Mouse (Mus musculus) hematopoietic multipotent progenitor cell, adult 10-12 weeks (in vitro differentiated cells): ENCODE results near the gene Kcnn4. TPM values are rescaled to one million over a fixed set of nuclear protein-coding genes. Genes with fewer than 3 reads are reported as not detected.

Experiments used
- polyA plus RNA-seq: library from polyadenylated mRNA; stranded (reverse); fragments of >175 nt; gene quantifications from 2 replicates; pipeline ENCODE4 v1.2.3, GENCODE M21; 2012; ENCODE audit warnings: low replicate concordance

The Kcnn4 gene
- 79.8 and 80.4 TPM in 2 replicates for polyA plus RNA-seq

DNA sequence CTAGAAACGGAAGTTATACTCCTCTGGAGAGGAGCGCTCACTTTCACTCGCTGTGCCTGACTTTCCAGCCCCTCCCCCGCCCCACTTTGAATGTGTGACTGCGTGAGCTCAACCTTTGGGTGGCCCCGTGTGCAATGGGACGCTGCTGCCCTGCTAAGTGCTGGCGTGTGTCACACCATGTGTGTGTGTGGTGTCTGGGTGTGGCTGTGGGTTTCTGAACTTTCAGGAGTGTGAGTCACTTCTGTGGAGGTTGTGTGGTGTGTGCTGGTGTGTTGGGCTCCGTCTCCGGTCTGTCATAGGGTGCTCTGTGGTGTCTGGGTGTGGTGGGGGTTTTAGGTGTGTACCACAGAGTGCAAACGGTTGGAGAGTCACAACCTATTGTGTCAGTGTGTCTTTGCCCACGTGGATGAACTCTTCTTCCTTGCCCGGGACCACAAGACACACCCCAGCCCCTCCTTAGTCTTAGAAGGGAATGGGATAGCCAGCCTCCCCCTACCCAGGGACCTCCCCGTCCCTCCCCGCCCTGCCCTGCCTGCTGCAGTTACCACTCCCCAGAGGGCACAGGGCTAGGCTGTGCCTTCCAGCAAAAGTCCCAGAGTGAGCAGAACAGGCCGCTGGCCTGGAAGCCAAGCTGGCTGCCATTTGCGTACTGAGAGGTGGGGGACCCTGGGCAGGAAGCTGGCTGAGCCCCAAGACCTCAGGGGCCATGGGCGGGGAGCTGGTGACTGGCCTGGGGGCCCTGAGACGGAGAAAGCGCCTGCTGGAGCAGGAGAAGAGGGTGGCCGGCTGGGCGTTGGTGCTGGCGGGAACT is at the start of gene Kcnn4:
Gene Kcnn4 (plus strand): TSS at position 533 of the 811 bp plus-strand sequence.

DNA sequence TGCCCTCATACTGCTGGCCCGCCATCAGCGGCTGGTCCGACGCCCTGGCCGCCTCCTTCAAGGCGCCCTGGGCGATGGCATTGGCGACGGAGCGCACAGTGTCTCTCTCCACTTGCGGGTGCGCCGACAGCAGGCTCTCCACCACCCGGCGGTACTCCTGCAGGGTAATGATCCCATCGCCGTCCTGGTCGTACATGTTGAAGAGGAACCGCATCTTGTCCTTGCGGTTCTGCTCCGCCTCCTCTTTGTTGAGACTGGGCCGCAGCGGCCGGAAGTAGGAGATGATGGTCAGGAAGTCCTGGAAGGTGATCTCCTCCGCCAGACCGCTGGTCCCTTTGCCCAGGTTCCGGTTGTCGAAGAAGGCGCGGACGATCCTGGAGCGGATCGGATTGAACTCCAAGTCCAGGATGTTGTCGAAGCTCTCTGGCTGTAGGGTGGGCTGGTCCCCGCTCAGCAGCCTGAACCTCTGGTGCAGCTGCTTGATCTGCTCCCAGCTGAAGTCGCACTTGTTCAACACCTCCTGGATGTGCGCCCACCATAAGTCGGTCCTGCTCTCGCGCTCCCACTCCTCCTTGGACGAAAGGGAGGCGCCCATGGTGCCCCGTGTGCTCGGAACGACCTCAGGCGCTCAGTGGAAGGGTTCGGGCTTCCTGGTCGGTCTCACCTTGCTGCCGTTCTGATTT is 36.6 kb upstream of the Kcnn4 start, which contains the start of gene Tescl:
Gene Tescl (minus strand): TSS at position 633 of the 683 bp plus-strand sequence.

DNA sequence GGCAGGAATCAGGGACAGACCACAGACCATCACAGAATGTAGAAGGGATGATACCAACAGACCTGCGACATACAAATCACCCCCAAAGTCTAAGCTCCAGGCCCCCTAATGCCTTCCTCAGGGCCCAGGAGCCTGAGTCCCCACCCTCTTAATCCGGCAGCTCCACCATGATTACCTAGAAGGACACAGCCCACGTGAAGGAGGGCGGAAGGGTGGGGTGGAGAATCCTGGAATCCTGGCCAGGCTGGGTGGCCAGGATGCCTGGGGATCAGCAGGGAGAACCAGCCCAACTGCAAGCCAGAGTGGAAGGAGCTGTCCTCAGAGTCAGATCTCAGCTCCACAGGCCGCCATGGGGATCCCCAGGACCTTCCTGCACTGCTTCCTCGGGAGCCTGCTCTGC is 21.2 kb upstream of the Kcnn4 start, which contains the start of gene Lypd5:
Gene Lypd5 (plus strand): TSS at position 301 of the 400 bp plus-strand sequence.

DNA sequence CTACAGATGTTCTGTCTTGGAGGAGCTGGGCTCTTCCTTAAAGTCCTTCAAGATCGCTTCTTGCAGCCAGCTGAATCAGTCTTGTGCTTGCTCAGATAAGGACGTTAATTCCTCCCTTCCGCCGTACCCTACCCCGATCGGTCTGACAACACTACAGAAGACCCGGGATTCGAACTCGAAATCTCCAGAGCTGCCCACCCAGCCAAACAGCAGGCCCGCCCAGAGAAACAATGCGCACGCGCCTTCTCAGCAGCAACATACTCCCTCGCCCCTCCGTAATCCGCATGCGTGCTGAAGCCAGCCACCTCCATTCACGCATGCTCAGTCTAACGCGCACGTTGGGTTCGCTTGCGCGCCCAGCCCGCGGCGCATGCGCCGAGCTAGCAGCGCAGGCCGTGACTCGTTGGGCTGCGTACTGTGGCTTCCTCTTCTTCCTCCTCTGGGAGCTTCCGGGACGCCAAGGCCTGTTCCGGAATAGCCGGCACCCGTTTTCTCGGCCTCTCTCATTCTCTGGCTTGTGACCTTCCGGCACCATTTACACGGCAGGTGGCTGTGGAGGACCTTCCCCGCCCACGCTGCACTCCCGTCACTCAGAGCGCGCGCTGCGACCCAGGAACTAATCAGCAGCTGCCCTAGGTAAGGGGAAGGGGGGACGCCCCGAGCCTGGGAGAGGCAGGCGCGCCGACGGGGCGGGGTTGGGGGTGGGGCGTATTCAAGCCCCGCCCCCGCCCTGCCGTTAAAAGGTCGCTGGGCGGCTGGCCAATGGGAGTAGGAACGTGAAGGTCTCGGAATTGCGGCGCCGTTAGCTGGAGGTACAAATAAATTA is 29.4 kb downstream of the Kcnn4 start, which contains the start of gene Smg9:
Gene Smg9 (plus strand): TSS at position 364 of the 826 bp plus-strand sequence.

Other genes starting within 250 kb of the Kcnn4 start
- gene Zfp235, start 236.1 kb upstream of the Kcnn4 start, polyA plus RNA-seq, result 0.65 and 0.89 TPM in 2 replicates
- gene Zfp114, start 195.2 kb upstream of the Kcnn4 start, polyA plus RNA-seq, result 0.27 and 0.54 TPM in 2 replicates
- gene Zfp111, start 158.8 kb upstream of the Kcnn4 start, polyA plus RNA-seq, result 0.11 TPM in 1 of 2 replicates, not detected in the other
- 0.29 and 0.45 TPM in 2 replicates for gene Zfp109, start 132.7 kb upstream of the Kcnn4 start, polyA plus RNA-seq
- 0.10 and 0.11 TPM in 2 replicates for gene Zfp108, start 115.5 kb upstream of the Kcnn4 start, polyA plus RNA-seq
- 0.26 and 0.28 TPM in 2 replicates for gene Zfp93, start 99.8 kb upstream of the Kcnn4 start, polyA plus RNA-seq
- gene Zfp61, start 69.0 kb upstream of the Kcnn4 start, polyA plus RNA-seq, result 1.5 and 4.7 TPM in 2 replicates
- gene Zfp94, start 53.6 kb upstream of the Kcnn4 start, polyA plus RNA-seq, result 3.9 and 7.2 TPM in 2 replicates
- gene Tescl, start 36.3 kb upstream of the Kcnn4 start, polyA plus RNA-seq, result not detected in 2 replicates
- gene Lypd5, start 21.1 kb upstream of the Kcnn4 start, polyA plus RNA-seq, result not detected in 2 replicates
- gene Smg9, start 29.4 kb downstream of the Kcnn4 start, polyA plus RNA-seq, result 61.7 and 154 TPM in 2 replicates
- not detected in 2 replicates for gene Irgc1, start 82.0 kb downstream of the Kcnn4 start, polyA plus RNA-seq
- gene Plaur, start 92.2 kb downstream of the Kcnn4 start, polyA plus RNA-seq, result 117 and 298 TPM in 2 replicates
- 2.0 and 2.4 TPM in 2 replicates for gene Cadm4, start 111.8 kb downstream of the Kcnn4 start, polyA plus RNA-seq
- gene Zfp428, start 136.7 kb downstream of the Kcnn4 start, polyA plus RNA-seq, result 7.0 and 19.2 TPM in 2 replicates
- gene AC161166.1, start 142.2 kb downstream of the Kcnn4 start, polyA plus RNA-seq, result not detected in 2 replicates
- 12.8 and 24.4 TPM in 2 replicates for gene Irgq, start 160.4 kb downstream of the Kcnn4 start, polyA plus RNA-seq
- gene Pinlyp, start 175.9 kb downstream of the Kcnn4 start, polyA plus RNA-seq, result 0.44 TPM in 1 of 2 replicates, not detected in the other
- gene Xrcc1, start 176.0 kb downstream of the Kcnn4 start, polyA plus RNA-seq, result 98.5 and 301 TPM in 2 replicates
- gene Ethe1, start 217.3 kb downstream of the Kcnn4 start, polyA plus RNA-seq, result 18.7 and 25.3 TPM in 2 replicates
- 0.53 and 2.1 TPM in 2 replicates for gene Zfp575, start 217.4 kb downstream of the Kcnn4 start, polyA plus RNA-seq
- gene Phldb3, start 240.5 kb downstream of the Kcnn4 start, polyA plus RNA-seq, result 14.0 and 33.6 TPM in 2 replicates